Mouse (Mus musculus): ENCODE results near the gene Atrnl1.

Atrnl1 gene

GRCm38 (mm10) chr19:57926164-57926860 is 315.5 kb downstream of the Atrnl1 start:
- no peak for DNase-seq (ENCODE audit: low spot score)

DNA sequence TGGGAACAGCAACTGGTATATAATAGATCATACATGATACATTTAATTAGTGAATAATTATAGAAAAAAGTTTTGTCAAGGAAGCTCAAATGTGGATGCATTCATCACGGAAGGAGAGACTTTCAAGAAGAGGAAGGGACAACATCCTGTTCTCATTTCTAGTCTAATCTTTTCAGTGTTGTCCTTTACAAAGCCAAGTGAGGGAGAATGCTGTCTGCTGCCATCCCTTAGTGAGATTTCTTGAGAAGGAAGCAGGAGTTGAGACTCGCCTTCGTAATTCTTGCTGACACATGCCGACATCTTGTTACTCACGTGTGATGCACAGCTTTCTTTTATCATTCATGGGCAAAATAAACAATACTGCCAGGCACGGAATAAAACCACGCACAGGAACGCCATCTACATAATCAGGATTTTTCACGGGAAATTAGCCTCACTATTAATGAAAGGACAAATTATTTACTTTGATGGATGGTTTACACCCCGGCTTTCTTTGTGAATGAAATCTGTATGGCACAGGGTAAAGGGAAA is 316.2 kb downstream of the Atrnl1 start:
- no peak for DNase-seq (ENCODE audit: low spot score)

- no peak for DNase-seq (ENCODE audit: low spot score)
Measured at GRCm38 (mm10) chr19:57927566-57928523, 317.0 kb downstream of the Atrnl1 start.

DNA sequence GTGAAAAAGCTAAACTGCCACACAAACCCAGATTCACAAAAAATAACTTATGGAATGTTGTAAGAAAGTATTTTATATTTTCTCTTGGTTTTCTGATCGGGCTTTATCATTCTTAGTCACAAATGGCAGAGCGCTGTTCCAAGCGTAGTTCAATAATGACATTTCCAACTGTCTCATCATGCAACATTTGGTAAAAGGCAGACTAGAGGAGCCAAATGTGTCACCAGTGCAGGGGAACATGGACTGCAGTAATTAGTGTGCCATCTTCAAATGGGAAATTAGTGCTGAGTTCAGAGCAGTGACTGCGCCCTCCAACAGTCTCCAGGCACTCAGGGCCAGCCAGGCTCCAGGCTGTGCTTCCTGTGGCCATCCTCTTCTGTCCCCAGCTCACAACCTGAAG is 320.8 kb downstream of the Atrnl1 start:
- no peak for DNase-seq (ENCODE audit: low spot score)

DNA sequence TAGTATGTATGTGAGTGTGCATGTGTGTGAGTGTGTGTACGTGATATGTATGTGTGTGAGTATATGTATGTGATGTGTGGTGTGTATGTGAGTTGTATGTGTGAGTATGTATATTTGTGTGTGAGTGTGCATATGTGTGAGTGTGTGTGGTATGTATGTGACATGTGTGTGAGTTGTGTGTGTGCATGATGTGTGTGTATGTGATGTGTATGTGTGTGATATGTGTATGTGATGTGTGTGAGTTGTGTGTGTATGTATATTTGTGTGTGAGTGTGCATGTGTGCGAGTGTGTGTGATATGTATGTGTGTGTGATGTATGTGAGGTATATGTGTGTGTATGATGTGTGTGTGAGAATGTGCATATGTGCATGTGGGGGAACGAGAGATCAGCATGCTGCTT is 326.0 kb downstream of the Atrnl1 start:
- no peak for DNase-seq (ENCODE audit: low spot score)

DNA sequence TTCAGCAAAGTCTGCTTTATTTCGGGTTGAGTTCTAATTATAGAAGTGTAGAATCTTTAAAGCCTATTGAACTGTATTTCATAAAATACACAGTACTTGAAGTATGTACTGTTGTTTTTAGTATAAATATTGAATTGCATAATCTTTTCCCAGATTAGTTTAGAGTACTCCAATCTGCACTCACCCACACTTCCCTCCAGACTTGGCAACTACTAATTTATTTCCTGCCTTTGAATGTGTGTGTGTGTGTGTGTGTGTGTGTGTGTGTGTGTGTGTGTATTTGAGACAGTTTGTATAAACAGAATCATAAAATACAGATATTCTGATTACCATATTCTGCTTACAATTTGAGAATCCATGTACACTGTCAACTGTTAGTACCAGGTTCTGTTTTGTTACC is 328.3 kb downstream of the Atrnl1 start:
- no peak for DNase-seq (ENCODE audit: low spot score)

DNA sequence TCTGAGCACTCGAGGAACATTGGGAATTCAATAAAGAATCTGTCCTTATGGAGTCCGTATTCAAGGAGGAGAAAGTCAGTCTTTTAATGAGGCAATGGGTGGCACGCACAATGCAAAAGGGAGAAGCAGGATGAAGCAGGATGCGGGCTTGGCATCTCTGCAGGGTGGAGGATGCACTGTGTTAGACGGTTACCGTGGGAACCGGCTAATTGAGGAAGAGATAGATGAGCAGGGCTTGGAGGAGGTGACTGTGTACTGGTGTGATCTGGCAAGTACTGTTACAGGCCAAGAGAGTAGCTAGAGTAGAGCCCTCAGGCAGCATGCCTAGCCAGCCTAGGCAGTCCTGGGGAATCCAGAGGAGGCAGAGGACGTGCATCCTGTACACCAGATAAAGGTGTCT is 330.7 kb downstream of the Atrnl1 start:
- DNase-seq (ENCODE audit: low spot score): no peak

- DNase-seq (ENCODE audit: low spot score): no peak
Measured at GRCm38 (mm10) chr19:57942281-57942680, 331.4 kb downstream of the Atrnl1 start.

DNA sequence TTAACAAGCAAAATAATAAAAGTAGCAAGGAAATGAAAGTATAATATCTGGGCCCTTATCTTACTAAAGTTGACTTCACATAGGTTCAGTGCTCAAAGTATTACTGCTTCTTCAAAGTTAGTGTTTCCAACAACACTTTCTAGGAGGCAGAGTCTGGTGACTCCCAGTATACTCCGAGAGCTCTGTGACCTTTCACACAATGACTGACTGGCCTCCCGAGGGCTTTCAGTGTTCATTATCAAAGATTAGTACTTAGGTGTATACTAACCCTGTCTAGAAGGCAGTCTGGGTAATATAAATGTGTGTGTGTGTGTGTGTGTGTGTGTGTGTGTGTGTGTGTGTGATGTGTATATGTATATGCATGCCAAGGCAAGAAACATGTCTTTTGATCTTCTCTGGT is 332.5 kb downstream of the Atrnl1 start:
- DNase-seq (ENCODE audit: low spot score): no peak

GRCm38 (mm10) chr19:57944680-57945079 is 333.8 kb downstream of the Atrnl1 start:
- DNase-seq (ENCODE audit: low spot score): no peak

GRCm38 (mm10) chr19:57945626-57946250 is 334.9 kb downstream of the Atrnl1 start:
- no peak for DNase-seq (ENCODE audit: low spot score)

DNA sequence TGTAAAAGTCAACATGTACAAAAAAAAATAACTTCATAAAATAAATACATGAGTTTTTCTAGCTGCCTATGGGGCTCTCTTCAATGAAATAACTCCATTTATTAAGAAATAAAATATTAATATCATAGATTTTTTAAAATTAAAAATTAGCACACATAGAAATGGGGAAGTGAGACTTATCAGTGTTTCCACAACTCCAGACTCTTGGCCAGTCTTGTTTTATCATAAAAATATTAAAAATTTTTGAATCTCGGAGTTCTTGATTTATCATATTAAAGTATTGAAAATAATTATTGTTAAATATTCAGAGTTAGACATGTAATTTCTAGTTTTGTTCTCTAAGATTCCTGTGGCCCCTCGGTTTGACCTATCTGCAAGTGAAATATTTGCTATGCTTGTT is 337.7 kb downstream of the Atrnl1 start:
- no peak for DNase-seq (ENCODE audit: low spot score)

GRCm38 (mm10) chr19:57949260-57949917 is 338.6 kb downstream of the Atrnl1 start:
- DNase-seq (ENCODE audit: low spot score): no peak

- no peak for DNase-seq (ENCODE audit: low spot score)
Measured at GRCm38 (mm10) chr19:57954131-57954530, 343.3 kb downstream of the Atrnl1 start.

- DNase-seq (ENCODE audit: low spot score): no peak
Measured at GRCm38 (mm10) chr19:57956459-57956858, 345.6 kb downstream of the Atrnl1 start.

- no peak for DNase-seq (ENCODE audit: low spot score)
Measured at GRCm38 (mm10) chr19:57957363-57957762, 346.5 kb downstream of the Atrnl1 start.

DNA sequence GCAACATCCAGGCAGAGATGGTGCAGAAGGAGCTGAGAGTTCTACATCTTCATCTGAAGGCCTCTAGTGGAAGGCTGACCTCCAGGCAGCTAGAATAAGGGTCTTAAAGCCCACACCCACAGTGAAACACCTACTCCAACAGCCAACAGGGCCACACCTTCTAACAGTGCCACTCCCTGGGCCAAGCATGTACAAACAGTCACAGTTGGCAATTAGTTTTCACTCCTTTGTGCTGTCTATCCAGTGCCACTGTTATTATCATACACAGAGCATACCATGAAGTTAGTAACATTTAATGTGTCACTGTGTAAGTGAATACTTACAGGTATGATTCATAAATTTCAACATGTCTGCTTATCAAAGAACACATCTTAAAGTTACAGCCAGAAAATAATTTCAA is 347.3 kb downstream of the Atrnl1 start:
- DNase-seq (ENCODE audit: low spot score): no peak

DNA sequence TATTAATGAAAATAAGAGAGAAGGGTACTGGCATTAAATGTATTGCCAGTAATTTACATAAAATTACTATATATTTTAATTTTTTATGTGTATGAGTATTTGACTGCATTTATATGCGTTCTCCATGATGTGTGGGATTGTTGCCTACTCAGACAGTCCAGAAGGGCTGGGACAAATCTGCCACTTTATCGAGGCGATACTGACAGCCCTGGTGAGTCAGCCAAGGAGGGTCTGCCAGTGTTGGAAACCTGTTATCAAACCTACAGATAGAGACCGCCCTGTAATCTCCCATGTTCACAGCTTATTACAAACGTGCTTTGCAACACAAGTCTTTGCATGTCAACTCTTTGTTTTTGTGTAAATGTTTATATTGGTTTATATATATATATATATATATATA is 347.9 kb downstream of the Atrnl1 start:
- no peak for DNase-seq (ENCODE audit: low spot score)

- DNase-seq (ENCODE audit: low spot score): no peak
Measured at GRCm38 (mm10) chr19:57961321-57961720, 350.5 kb downstream of the Atrnl1 start.

GRCm38 (mm10) chr19:57961738-57962640 is 351.2 kb downstream of the Atrnl1 start:
- DNase-seq (ENCODE audit: low spot score): no peak

DNA sequence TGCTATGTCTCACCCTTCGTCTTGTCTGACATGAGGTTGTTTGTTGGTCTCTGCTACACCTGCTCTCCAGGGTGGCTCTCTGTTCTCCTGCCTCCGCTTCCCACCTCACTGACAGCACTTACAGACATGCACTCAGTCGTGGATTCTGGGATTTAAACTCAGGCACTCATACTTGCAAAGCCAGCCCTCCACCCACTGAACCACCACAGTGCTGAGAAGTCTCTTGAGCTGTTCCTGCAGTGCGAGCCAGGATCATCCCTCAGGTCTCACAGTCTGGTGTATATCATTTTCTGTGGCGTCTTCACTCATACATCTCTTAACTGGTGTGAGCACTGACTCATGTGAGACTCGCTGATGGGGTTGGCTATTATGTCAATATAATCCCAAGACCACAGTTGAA is 353.0 kb downstream of the Atrnl1 start:
- no peak for DNase-seq (ENCODE audit: low spot score)
